Mouse (Mus musculus): ENCODE results near the gene Asf1b. TPM values are rescaled to one million over a fixed set of nuclear protein-coding genes. Genes with fewer than 3 reads are reported as not detected.
"Not testable (repeated sequence)": the region's sequence is repeated elsewhere in the genome, so short reads cannot be mapped to it uniquely, and the experiment has no call there.

Asf1b gene
- total and polyA plus RNA-seq, 3 experiments = 2.5 to 15.4 (median 3.4) TPM

DNA sequence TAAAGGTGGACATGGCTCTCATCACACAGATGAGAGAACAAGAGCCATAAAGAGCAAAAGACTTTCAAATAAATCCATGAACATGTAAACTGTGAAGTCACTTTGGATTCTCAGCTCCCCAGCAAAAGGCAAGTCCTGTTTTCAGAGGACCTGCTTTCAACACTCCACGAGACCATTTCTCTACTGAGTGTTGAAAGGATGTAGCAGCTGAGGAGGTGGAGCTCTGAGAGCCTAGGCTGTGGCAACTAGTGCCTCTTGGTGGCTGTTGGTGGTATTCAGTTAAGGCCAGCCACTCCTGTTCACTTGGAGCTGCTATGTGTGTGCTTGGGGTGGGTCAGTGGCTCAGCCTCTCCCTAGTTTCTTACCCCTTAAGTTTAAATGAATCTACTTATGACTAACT, 1.5 kb downstream of the Asf1b start:
- DNase-seq = no peak

DNA sequence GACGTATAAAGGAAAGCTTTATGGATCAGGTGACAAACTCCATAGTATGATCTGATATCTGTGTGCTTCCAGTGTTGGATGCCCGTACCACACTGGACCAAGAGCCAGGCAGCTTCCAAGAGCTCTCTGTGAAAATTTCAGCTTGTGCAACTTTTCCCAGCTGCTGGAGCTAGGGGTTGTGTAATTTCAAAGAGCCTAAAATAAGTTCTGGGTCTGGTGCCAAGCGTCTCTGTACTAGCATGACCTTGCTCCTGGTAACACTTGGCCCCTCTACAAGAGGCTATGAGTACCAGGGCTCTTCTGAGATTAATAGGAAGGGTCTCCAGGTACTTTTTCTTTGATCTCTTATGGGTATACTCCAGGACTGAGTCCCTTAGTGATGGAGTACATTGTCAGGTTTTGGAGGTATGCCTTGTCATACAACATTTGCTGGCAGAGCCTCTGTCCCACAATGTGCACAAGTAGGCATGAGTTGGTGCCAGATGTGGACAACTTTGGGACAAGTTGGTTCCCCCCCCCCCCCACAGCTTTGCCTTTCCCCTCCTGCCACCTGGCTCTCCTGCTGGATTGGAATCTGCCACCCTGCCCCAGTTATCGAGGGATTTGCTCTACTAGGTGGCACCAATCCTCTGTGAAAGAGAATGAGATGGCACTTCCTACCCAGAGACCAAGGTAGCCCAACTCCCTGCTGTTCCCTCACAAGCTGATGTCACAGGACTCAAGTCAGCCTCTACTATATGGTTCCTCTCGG, 8.9 kb downstream of the Asf1b start:
- peak; percentile 80 for DNase-seq

DNA sequence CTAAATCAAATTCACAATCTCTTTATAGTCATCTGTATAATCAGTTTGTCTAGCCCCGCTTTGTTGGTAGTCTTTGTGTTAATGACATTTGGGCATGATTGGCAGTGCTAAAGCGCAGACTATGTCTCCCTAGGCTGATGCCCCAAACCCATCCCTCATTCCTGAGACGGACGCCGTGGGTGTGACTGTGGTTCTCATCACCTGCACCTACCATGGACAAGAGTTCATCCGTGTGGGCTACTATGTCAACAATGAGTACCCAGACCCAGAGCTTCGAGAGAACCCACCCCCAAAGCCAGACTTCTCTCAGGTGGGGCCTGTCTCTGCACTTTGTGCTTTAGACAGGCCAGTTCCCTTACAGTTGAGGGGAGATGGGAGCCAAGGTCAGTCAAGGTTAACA, 12.4 kb downstream of the Asf1b start:
- DNase-seq = no peak

DNA sequence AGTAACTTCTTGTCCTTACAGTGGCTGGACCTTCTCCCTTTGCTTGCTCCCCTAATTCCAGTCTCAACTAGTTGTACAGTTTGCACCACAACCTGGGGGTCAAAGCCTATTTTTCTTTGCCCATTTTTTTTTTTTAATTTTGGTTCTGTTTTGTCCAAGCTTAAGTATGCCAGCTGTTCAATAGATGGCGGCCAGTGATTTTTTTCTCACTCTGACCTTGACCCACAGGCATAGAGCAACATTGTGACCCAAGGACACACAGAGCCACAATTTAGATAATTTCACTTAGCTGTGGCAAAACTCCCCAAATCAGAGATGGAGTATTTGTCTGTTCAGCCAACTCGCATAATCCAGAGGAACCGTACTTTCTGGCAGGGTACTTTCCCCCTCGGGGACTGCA, 15.8 kb downstream of the Asf1b start:
- peak; percentile 62 for DNase-seq

DNA sequence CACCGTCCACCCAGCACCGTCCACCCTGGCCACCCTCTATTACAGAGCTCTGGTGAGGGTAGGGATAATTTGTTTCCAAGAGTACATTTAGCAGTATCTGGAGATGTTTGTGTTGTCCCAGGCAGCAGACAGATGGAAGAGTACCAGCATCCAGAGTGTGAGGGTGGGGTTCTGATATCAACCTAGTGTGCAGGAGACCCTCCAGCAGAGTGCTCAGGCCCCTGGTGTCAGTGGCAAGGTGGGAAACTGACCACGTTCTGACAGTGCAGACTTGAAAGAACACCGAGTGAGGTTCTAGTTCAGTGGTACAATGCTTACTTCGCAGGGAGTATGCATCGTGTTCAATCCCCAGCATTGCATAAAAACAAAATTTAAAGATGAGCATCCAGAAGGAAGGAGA, 16.4 kb downstream of the Asf1b start:
- DNase-seq = peak; percentile 38

DNA sequence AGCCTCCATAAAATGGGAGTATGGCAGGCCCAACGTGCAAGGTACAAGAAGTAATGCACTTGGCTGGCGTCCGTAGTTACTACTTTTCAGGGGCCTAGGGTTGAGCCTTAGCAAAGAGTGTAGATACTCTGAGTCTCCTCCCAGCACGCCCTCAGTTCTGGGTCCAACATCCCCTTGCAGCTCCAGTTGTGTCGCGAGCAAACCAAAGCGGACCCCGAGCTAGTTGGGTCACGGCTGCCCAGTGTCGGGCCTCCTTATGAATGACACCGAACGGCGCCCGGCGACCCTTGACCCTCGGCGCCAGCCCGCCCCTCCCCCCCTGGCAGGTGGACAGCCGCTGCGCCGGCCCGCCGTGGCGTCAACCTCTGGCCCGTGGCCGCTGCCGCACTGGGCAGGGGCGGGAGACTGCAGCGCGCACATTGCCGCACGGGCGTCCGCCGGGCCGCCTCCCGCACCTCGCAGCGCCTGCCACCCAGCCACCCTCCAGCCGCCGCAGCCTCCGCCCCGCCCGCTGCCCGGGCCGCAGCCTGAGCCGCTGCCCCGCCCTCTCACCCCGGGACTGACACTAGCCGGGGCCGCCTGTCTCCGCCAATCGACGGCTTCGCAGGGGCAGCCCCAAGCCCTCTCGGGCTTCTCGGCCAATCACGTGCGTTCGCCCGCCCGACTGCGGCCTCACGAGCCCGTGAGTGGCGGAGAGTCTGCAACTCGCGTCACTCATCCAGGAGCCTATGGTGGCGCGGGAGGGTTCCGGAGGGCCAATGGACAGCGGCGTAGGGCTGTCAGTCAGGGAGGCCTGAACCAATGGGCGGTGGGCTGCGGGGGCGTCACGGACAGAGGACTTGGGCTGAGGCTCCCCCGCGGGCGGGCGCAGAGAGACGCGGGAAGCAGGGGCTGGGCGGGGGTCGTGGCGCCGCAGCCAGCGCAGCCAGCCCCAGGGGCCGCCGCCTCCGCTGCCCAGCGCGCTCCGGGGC, 17.1 kb downstream of the Asf1b start, which contains the start of gene Prkaca:
TSS of gene Prkaca (plus strand) at position 844 of the 971 bp plus-strand sequence.
- peak; percentile 99 for DNase-seq

DNA sequence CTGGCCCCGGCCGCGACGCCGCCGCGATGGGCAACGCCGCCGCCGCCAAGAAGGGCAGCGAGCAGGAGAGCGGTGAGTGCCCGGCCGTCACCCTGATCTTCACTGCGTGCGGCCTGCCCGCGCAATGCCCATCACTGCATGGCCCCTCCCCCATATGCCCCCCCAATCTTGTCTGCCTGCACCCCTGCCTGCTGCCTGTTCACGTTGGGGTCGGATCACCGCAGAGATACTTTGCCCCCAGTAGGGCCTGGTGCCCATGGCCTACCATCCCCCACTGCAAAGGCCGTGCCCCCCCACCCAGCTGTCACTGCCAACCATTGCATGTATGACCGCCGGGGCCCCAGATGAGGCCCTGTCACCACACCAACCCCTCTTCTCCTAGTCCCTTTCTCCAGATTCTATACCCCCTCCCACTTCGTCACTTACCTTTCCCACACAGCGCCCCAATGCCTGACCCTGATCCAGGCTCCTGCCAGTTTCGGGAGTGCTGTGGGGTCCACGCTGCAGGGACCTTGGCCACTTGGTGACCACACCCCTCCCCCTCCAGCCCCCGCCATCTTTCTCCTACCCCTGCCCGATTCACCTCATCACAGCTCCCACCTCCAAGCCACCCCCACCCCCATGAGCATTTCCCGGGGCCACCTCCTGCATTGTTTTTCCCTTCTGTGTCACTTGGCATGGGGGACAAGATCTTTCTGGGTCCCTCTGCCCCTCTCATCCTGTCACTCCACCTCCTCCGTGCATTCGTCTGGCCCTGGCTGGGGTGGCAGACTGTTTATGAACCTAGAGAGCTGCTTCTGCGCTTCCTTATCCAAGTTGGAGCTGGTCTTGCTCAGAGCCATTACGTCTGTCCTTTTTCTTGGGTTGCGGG, 18.1 kb downstream of the Asf1b start:
- peak; percentile 31 for DNase-seq

DNA sequence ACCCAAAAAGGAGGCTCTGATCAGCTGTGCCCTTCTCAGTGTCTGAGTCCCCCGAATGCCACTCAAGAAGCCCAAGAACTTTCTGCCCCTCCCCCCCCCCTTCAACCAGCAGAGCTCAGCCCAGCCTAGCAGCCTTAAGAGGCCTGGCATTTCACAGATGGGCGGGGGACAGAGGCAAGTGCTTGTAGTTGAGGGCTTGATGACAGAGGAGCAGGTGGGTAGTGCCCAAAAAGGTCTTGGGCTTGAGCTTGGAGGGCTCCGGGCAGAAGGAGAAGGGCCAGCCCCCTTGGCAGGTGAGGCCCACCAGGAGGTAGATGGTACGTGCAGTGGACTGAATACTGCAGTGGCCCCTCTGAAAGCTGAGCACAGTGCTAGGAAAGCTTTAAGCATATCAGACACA, 19.2 kb downstream of the Asf1b start:
- no peak for DNase-seq

DNA sequence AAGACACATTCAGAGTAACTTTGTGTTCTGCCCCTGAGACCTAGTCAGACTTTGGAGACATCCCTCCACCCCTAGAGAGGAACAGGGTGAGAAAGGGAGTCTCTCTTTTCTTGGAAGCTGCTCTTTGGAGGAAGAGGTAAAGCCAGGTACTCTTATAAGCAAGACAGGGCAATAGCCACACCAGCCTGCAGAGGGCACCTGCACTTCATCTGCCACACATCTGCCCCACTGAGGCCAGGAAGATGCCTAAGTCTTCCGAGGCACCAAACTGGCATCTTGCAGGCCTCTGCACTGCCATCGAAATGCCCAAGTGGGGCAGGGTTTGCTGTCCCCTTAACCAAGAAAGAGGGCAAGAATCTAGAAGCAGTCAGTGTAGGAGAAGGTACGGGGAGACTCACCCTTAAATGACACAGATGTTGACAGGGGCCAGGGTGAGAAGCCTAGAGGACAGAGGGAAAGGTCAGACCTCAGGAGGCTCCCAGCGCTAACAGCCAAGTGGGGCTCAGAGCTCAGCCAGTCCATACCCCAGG, 20.9 kb downstream of the Asf1b start:
- DNase-seq = peak; percentile 44

DNA sequence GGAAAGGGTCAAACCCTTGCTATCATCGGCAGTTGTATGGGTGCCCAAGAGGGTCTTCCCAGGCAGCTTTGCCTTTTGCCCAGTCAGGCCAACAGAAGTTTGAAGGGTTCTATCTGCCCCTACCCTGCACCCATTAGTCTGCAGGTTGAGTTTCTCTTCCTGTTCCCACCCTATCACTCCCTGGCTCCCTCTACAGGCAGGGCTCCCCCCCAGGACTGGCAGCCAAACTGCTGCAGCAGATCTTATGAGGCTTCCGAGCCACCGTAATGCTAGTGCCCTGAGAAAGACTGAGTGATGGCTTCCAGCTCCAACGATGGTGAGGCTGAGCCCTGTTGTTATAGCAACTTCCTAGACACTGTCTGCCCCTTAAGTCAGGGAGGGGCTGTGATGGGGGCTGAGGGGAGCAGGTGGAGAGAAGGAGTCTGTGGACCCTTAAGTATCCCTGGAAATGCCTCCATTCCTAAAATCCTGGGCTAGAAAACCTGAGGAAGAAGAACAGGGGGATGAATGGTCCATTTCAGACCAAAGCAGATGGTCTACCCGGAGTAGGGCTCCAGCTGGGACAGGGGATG, 21.6 kb downstream of the Asf1b start:
- no peak for DNase-seq

DNA sequence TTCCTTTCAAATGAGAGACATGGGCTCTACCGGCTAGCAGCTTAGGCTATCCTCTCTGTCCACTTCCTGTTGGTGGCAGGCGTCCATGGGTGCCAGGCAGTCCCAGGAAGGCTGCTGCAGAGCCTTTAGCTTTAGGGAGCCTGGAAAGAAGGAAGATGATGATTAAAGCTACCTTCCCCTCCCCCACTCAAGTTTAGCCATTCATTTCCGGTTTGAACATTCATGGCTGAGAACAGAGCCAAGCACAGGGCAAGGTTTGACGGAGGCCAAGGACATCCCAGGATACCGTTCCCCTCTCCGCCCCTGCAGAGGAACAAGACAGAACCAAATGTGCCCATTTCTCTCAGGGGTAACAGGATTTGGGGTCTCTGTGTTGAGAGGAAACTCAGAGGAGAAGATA, 22.3 kb downstream of the Asf1b start:
- DNase-seq = peak; percentile 68

DNA sequence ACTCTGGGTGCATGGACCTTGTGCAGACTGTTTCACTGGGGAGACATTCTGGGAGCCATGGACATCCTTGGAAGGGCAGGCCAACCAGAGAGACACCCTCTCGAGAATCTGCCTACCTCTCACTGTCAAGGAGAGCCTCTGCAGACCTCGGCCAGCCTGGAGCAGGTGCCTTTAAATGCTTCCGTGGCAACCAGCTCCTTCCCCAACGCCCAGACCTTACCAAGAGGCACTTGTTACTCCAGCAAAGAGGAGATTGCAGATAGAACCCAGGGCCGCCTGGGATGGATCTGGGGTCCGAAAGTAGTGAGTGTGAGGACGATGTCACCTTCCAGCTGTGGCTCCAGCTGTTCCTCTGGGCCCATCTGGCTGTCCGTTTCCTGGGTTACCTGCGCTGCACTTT, 22.9 kb downstream of the Asf1b start:
- DNase-seq = no peak

DNA sequence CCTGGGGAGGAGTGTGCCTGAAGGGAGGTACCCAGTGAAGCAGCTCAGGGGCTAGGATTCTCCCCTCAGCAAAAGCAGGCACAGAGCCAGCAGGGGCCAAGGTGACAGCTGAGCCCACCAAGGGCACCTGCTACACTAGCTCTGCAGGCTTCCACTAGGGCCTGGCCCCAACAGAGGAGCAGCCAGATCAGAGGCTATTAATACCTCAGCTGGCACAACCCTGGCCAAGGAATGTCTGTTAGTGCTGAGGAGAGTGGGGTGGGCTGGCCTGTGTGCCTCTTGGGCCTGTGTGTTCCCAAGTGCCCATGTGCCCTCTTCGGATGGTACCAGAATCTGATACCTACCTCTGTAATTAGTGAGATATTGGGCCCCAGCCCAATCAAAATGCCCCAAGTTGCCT, 24.9 kb downstream of the Asf1b start:
- no peak for DNase-seq

DNA sequence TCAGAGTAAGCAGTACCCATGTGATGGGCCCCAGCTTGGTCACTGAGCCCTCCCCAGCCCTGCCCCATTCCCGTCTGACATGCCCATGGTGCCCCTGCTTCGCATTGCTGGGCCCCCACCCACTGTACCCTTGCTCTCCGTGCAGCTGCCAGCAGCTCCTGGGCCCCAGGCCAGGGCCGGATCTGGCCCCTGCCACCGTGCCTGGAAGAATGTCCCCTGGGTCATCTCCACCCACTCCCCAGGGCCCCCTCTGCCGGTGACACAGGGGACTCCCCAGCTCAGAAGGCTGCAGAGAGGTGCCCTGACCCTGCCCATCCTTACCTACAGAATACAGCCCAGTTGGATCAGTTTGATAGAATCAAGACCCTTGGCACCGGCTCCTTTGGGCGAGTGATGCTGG, 25.5 kb downstream of the Asf1b start:
- peak; percentile 42 for DNase-seq

DNA sequence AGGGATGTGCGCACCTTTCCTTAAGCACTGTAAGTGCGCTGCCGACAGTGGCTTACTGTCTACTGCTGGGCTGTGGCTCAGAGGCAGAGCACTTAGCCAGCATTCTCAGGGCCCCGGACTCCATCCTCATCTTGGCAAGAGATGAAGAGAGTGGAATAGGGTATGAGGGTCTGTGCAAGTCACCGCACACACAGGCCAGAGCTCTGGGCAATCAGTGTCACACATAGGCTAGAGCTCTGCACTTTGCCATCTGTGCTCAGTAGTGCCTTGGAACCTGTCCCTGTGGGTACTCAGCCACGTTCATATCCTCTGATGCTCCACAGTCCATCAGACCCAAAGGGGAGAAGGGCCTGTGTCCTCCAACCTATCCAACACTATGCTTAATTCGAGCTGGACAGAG, 26.2 kb downstream of the Asf1b start:
- no peak for DNase-seq

DNA sequence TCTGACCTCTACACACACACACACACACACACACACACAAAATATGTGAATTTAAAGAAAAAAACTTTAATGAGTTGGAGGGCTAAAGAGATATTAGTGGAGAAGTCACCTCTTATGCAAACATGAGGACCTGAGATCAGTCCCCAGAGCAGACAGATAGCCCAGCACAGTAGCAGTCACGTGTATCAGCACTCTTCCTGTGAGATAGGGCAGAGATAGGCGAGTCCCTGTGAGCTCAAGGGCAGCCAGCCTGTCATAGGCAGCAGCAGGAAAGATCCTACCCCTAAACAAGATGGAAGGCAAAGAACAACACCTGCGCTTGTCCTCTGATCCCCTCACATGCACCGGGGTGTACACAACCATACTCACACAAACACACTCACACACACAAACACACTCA, 27.1 kb downstream of the Asf1b start:
- no peak for DNase-seq

DNA sequence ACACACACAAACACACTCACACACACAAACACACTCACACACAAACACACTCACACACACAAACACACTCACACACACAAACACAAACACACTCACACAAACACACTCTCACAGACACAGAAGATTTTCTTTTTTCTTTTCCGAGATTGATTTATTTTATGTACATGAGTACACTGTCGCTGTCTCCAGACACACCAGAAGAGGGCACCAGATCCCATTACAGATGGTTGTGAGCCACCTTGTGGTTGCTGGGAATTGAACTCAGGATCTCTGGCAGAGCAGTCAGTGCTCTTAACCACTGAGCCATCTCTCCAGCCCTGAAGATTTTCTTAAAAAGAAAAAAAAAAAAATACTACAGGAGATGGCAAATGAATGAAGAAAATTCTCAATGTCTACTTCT, 27.9 kb downstream of the Asf1b start:
- DNase-seq = not testable (repeated sequence)

DNA sequence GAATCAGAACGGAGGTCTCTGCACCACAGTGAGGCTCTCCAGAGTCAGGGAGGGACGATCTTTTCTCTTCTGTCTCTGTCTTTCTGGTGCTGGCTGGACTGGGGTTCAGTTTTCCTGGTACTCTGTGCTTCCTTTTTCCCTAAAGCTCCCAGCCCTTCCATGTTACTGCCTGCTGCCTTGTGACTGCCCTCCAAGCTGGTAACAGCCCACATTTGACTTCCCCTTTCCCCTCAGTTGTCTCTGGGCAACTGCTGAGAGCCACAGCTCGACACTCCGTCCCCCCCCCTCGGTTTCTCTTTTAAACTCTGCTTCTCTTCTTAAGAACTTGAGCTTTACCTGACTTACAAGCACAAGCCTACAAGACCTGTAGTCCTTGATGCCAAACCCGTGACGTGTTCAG, 33.9 kb downstream of the Asf1b start:
- no peak for DNase-seq

DNA sequence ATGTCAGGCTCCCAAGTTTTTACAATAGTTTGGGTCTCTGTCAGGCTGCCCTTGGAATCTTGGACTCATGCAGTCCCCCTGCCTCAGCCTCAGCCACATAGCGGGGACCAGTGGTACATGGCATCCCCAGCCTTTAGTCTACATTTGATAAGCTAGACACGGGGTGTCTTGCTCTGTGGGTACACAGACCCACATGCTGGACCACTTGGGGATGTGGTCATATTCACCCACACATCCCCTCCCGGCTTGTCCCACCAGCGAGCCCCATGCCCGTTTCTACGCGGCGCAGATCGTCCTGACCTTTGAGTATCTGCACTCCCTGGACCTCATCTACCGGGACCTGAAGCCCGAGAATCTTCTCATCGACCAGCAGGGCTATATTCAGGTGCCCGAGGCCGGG, 34.9 kb downstream of the Asf1b start:
- DNase-seq = no peak

DNA sequence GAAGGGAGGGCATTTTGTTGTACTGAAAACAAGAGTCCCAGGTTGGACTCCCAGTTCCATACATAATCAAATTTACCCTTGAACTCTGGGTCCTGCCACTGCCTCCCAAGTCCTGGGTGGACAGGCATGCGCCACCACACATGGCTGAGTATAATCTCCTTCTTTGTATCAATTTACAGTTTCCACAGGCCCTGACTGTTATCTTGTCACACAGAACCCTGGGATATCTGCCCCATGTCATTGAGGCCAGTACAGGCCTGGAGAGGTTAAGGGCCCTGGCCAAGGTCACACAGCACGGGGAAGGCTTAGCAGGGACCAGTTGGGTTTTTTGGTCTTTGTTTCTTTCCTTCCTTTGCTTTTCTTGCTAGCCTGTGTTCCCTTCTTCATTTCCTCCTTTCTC, 37.2 kb downstream of the Asf1b start:
- no peak for DNase-seq

DNA sequence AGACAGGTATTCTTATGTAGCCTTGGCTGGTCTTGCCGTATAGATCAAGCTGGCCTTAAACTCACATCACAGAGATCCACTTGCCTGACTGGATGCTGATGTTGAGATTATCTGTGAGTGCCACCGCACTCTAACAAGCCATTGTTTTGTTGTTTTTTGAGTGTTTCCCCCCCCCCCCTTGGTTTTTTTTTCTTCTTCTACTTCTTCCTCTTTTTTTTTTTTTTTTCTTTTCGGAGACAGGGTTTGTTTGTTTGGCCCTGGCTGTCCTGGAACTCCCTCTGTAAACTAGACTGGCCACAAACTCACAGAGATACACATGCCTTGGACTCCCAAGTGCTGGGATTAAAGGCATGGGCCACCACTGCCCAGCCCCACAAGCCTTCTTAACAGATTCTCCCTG, 38.7 kb downstream of the Asf1b start:
- no peak for DNase-seq

DNA sequence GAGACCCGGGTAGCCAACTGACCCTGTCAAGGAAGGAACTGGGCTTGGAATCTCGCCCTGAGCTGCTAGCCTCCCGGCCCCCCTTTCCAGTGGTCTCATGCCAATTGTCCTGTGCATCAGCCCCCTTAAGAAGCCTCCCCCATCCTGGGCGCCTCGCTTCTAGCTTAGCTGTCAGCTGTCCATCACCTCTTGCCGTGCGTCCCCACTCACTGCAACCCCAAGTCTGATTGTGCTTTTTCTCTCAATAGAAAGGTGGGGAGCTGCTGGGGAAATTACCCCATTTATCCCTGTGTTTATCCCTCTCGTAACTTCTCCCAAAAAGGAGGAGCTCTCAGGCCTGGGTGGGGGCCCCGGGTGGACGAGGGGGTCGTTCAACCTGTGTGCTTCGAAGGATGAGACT, 40.7 kb downstream of the Asf1b start:
- DNase-seq = no peak

Measured in adrenal gland, adult 2 months (tissue).